Mouse (Mus musculus) urinary bladder, postnatal 10 days (tissue): ENCODE data around the gene Fmc1.

Experiments used
- DNase-seq: peaks from one replicate; pipeline ENCODE4 v3.0.0; 2022; ENCODE audit warnings: low spot score

Gene Fmc1

GRCm38 (mm10) chr6:38551989-38552635 lies 18.8 kb downstream of the Fmc1 start:
- peak; percentile 95 for DNase-seq

- DNase-seq: no peak
Measured at GRCm38 (mm10) chr6:38552636-38553000, 19.3 kb downstream of the Fmc1 start.

GRCm38 (mm10) chr6:38576096-38576495 lies 42.8 kb downstream of the Fmc1 start:
- DNase-seq: no peak

GRCm38 (mm10) chr6:38580112-38580857 lies 47.0 kb downstream of the Fmc1 start:
- no peak for DNase-seq

- no peak for DNase-seq
Measured at GRCm38 (mm10) chr6:38581711-38582110, 48.4 kb downstream of the Fmc1 start.
